Mouse (Mus musculus) inflammation-experienced regulatory T-cells (primary cell): Measurements from ENCODE around the gene Mpc2. TPM values are rescaled to one million over a fixed set of nuclear protein-coding genes. Genes with fewer than 3 reads are reported as not detected.

Experiments used
- polyA plus RNA-seq, 2 experiments: library from polyadenylated mRNA; unstranded; fragments of 100-300 nt; shearing (Covaris generic); gene quantifications; one replicate each; pipeline ENCODE4 v1.2.1; 2017

Mpc2 gene
- polyA plus RNA-seq, result 100 to 1,000 TPM; 112 to 118 TPM

DNA sequence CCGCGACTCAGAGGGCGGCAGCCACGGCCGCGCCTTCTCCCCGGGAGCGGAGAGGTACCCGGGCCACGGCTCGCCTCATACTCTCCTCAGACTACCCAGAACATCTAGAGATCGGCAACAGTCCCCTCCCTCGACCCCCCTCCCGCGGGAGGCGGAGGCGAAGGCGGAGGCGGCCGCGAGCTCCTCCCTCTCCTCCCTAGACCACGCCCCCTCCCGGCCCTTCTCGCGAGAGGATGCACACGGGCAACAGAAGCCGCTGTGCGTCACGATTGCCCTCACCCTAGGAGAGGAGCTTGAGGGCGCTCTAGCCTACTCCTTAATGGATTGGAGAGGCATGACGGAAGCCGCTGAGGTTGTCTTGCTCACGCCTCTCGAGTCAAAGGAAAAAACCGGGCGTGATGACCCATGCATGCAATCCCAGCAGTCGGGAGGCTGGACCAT lies at the start of gene Mpc2, which contains the start of gene Dcaf6:
Gene Mpc2, plus strand, starts transcription at position 278 of the 441 bp plus-strand sequence.
Gene Dcaf6, minus strand, starts transcription at position 116 of the 441 bp plus-strand sequence.

GRCm38 (mm10) chr1:165484688-165485233 lies 24.3 kb downstream of the Mpc2 start, which contains the start of gene Adcy10:
Gene Adcy10 (plus strand): TSS chr1:165485183.

Other genes with a start within 250 kb of the Mpc2 start
- 100 to 1,000 TPM in 1 of 2 experiments, 10 to 100 TPM in 1; 79.4 to 101 TPM for gene Tiprl, start 223.6 kb upstream of the Mpc2 start, polyA plus RNA-seq
- under 1 TPM; 0.10 to 0.34 TPM for gene Gpr161, start 164.8 kb upstream of the Mpc2 start, polyA plus RNA-seq
- gene Dcaf6, start 162 bp upstream of the Mpc2 start, polyA plus RNA-seq, result 10 to 100 TPM in 1 of 2 experiments, 1 to 10 TPM in 1; 8.5 to 12.8 TPM
- 1 to 10 TPM in 1 of 2 experiments, under 1 TPM in 1; 0.16 to 1.5 TPM for gene Adcy10, start 24.5 kb downstream of the Mpc2 start, polyA plus RNA-seq
- 1 to 10 TPM in 1 of 2 experiments, under 1 TPM in 1; 0.74 to 4.5 TPM for gene Mpzl1, start 173.9 kb downstream of the Mpc2 start, polyA plus RNA-seq
- 100 to 1,000 TPM; 229 to 245 TPM for gene Rcsd1, start 249.1 kb downstream of the Mpc2 start, polyA plus RNA-seq